Mouse (Mus musculus) G1E-ER4 (cell line): ENCODE results near the gene Tfdp2. TPM values are rescaled to one million over a fixed set of nuclear protein-coding genes. Genes with fewer than 3 reads are reported as not detected.

ENCODE experiments used
- GATA1 ChIP-seq: IDR thresholded peaks from one replicate; pipeline ENCODE4 v1.8.0; 2012; ENCODE audit warnings: low read length, inconsistent platforms
- polyA plus RNA-seq: library from polyadenylated mRNA; stranded (reverse); fragments of >175 nt; gene quantifications from 2 replicates; pipeline ENCODE4 v1.2.3, GENCODE M21; 2012

The Tfdp2 gene
- polyA plus RNA-seq, 1 experiment: 16.1 TPM

GRCm38 (mm10) chr9:96217799-96218198 lies 21.7 kb downstream of the Tfdp2 start:
- TF ChIP-seq GATA1: no peak

- no peak for TF ChIP-seq GATA1
Observed at GRCm38 (mm10) chr9:96219114-96219669, 23.1 kb downstream of the Tfdp2 start.

DNA sequence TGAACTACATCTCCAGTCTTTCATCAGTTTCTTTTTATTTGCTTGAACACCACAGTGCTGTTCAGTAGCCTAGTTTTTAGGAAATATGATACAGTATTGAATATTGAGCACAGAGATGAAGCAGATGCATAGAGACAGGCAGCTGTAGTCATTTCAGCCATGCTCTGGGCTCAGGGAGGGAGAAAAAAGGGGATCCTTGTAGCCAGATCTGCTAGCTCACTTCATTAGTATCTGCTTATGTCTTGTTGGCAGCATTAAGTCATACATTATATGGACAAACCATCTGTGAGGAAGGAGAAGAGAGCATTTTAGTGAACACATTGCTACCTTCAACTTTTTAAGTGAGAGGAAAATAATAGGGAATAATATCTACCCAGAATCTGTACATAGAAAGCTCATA lies 24.3 kb downstream of the Tfdp2 start:
- TF ChIP-seq GATA1: no peak

- TF ChIP-seq GATA1: no peak
Observed at GRCm38 (mm10) chr9:96223302-96223701, 27.2 kb downstream of the Tfdp2 start.

GRCm38 (mm10) chr9:96228285-96228684 lies 32.2 kb downstream of the Tfdp2 start:
- no peak for TF ChIP-seq GATA1

- no peak for TF ChIP-seq GATA1
Observed at GRCm38 (mm10) chr9:96230271-96230670, 34.2 kb downstream of the Tfdp2 start.

GRCm38 (mm10) chr9:96235477-96235876 lies 39.4 kb downstream of the Tfdp2 start:
- TF ChIP-seq GATA1: no peak

GRCm38 (mm10) chr9:96237391-96237790 lies 41.3 kb downstream of the Tfdp2 start:
- TF ChIP-seq GATA1: no peak

DNA sequence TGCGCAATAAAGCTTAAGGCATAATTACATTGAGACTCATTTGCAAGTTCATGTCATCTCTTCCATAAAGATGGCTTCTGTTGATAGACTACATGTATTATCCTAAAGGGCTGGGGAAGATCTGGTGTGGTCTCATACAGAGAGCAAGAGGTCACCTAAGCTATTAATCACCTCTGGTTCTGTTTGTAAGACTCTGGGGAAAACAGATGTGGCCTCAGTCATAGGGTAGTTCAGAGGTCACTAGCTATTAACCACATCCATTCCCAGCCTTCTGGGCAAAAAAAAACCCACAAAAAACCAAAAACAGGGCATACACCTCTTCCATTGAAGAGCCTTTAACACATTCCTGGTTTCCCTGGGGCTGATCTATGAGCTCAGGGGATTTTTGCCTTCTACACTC lies 42.2 kb downstream of the Tfdp2 start:
- no peak for TF ChIP-seq GATA1

GRCm38 (mm10) chr9:96241134-96242097 lies 45.3 kb downstream of the Tfdp2 start:
- no peak for TF ChIP-seq GATA1

GRCm38 (mm10) chr9:96243915-96244314 lies 47.8 kb downstream of the Tfdp2 start:
- no peak for TF ChIP-seq GATA1

DNA sequence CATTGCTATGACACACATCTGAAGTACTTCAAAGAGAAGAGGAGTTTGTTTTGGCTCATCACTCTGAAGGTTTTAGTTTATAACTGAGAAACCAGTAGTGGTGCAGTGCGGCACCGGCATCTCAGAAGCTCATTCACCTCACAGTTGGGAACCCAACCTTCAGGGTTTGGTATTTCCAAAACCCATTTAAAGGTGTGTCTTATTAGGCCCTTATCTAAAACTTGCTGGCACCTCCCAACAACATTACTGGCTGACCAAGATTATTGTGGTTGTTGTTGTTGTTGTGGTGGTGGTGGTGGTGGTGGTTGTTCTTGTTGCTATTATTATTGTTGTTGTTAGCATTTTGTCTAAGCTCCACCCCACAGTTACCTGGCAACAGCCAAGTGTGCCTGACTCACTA lies 58.7 kb downstream of the Tfdp2 start:
- no peak for TF ChIP-seq GATA1

DNA sequence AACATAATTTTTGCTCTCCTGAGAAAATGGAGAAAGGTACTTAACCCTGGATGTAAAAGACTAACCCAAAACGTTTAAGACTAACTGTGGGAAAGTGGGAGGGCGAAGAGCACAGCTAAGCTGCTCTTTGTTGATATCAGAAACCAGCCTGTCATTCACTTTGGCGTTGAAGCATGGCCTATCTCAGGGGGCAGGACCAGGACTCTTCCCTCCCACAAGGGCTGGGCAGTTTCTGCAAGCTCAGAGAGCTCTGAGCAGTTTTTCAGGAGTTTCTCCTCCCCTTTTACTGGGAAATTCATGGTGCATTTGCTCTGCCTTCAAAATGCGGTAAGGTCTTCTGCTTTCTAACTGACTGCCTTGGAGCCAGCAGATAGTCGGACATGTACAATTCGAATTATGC lies 62.4 kb downstream of the Tfdp2 start:
- no peak for TF ChIP-seq GATA1

- TF ChIP-seq GATA1: no peak
Observed at GRCm38 (mm10) chr9:96259017-96259512, 63.0 kb downstream of the Tfdp2 start.

- TF ChIP-seq GATA1: no peak
Observed at GRCm38 (mm10) chr9:96259753-96260520, 63.9 kb downstream of the Tfdp2 start.

DNA sequence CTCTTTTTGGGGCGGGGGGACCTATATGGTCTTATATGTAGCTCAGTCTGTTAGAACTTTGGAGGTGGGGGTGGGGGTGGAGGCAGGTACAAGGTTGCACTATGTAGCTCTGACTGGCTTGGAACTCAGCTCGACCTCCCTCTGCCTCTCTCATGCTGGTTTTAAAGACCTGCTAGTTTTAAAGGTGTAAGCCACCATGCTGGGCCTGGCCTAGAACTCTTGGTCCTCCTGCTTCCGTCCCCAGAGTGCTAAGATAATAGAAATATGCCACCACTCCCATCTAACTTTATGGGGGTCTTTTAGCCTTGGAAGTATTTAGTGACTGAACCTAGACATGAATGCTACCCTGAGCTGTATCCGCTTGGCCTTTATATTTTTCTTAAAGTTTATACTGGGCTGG lies 65.0 kb downstream of the Tfdp2 start:
- TF ChIP-seq GATA1: no peak

DNA sequence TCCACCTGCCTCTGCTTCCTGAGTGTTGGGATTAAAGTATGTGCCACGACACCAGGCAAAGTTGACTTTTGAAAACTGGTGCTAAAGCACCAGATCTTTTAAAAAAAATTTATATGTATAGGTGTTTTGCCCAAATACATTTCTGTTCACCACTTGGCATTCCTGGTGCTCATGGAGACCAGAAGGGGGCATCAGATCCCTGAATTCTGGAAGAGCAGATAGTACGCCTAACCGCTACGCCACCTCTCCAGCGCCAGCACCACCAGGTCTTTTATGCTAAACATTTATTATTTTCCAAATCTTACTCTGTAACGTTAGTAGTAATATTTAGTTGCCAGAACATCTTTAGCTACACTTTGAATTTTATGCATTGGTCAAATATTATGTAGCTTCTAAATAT lies 65.9 kb downstream of the Tfdp2 start:
- TF ChIP-seq GATA1: no peak
